Mouse (Mus musculus): ENCODE measurements around the gene Gm37419. TPM values are rescaled to one million over a fixed set of nuclear protein-coding genes. Genes with fewer than 3 reads are reported as not detected.

Gm37419 gene
- polyA plus RNA-seq, 1 experiment: not detected

GRCm38 (mm10) chr16:24012066-24012465 is 23.8 kb downstream of the Gm37419 start:
- no peaks in the 10 kb centered on the region for H3K27me3 ChIP-seq (ENCODE audit: control insufficient read depth, insufficient read depth, low read length)
- DNase-seq (ENCODE audit: low read depth in 1 of 2, low spot score in 2 of 2): peak in 1 of 2 experiments; percentile 18
- no peak overlapping the region for H3K4me3 ChIP-seq (ENCODE audit: extremely low read depth, insufficient read depth, insufficient read length)
- no peak overlapping the region for H3K27ac ChIP-seq (ENCODE audit: insufficient read depth, low read length)
- 19% methylated on average over 3 of the region's 3 CpGs for WGBS
- peaks cover 4% of the 10 kb centered on the region; the same call in 1 of the 2 replicates for H3K4me1 ChIP-seq (ENCODE audit: control insufficient read depth, insufficient read depth, insufficient read length)
- no peak for TF ChIP-seq CTCF (IDR thresholded peaks at IDR 0.05; ENCODE audit: extremely low read depth, insufficient read depth, insufficient read length, insufficient replicate concordance)
- TF ChIP-seq POLR2A (IDR thresholded peaks at IDR 0.05; ENCODE audit: low read depth, low read length): no peak
- H3K36me3 ChIP-seq (ENCODE audit: control insufficient read depth, insufficient read depth, low read length): no peaks in the 10 kb centered on the region

GRCm38 (mm10) chr16:24014378-24014777 is 26.1 kb downstream of the Gm37419 start:
- no peak overlapping the region for H3K4me3 ChIP-seq (ENCODE audit: extremely low read depth, insufficient read depth, insufficient read length)
- WGBS: 86% methylated on average over 3 of the region's 3 CpGs
- H3K4me1 ChIP-seq (ENCODE audit: control insufficient read depth, insufficient read depth, insufficient read length): peaks cover 4% of the 10 kb centered on the region; the same call in 1 of the 2 replicates
- no peaks in the 10 kb centered on the region for H3K36me3 ChIP-seq (ENCODE audit: control insufficient read depth, insufficient read depth, low read length)
- TF ChIP-seq CTCF (IDR thresholded peaks at IDR 0.05; ENCODE audit: extremely low read depth, insufficient read depth, insufficient read length, insufficient replicate concordance) (no peak), POLR2A (IDR thresholded peaks at IDR 0.05; ENCODE audit: low read depth, low read length) (no peak)
- H3K27me3 ChIP-seq (ENCODE audit: control insufficient read depth, insufficient read depth, low read length): no peaks in the 10 kb centered on the region
- DNase-seq (ENCODE audit: low read depth in 1 of 2, low spot score in 2 of 2): no peak
- H3K27ac ChIP-seq (ENCODE audit: insufficient read depth, low read length): no peak overlapping the region

GRCm38 (mm10) chr16:24016273-24016672 is 28.0 kb downstream of the Gm37419 start:
- H3K4me1 ChIP-seq (ENCODE audit: control insufficient read depth, insufficient read depth, insufficient read length): peaks cover 4% of the 10 kb centered on the region; the same call in 1 of the 2 replicates
- no peaks in the 10 kb centered on the region for H3K36me3 ChIP-seq (ENCODE audit: control insufficient read depth, insufficient read depth, low read length)
- no peak overlapping the region for H3K27ac ChIP-seq (ENCODE audit: insufficient read depth, low read length)
- WGBS: 24% methylated on average over 6 of the region's 6 CpGs
- no peak overlapping the region for H3K4me3 ChIP-seq (ENCODE audit: extremely low read depth, insufficient read depth, insufficient read length)
- H3K27me3 ChIP-seq (ENCODE audit: control insufficient read depth, insufficient read depth, low read length): no peaks in the 10 kb centered on the region
- TF ChIP-seq POLR2A (IDR thresholded peaks at IDR 0.05; ENCODE audit: low read depth, low read length) (no peak), CTCF (IDR thresholded peaks at IDR 0.05; ENCODE audit: extremely low read depth, insufficient read depth, insufficient read length, insufficient replicate concordance) (no peak)
- DNase-seq (ENCODE audit: low read depth in 1 of 2, low spot score in 2 of 2): no peak

GRCm38 (mm10) chr16:24016742-24017141 is 28.5 kb downstream of the Gm37419 start:
- TF ChIP-seq POLR2A (IDR thresholded peaks at IDR 0.05; ENCODE audit: low read depth, low read length) (no peak), CTCF (IDR thresholded peaks at IDR 0.05; ENCODE audit: extremely low read depth, insufficient read depth, insufficient read length, insufficient replicate concordance) (no peak)
- H3K27ac ChIP-seq (ENCODE audit: insufficient read depth, low read length): no peak overlapping the region
- peaks cover 4% of the 10 kb centered on the region; the same call in 1 of the 2 replicates for H3K4me1 ChIP-seq (ENCODE audit: control insufficient read depth, insufficient read depth, insufficient read length)
- no peaks in the 10 kb centered on the region for H3K36me3 ChIP-seq (ENCODE audit: control insufficient read depth, insufficient read depth, low read length)
- H3K4me3 ChIP-seq (ENCODE audit: extremely low read depth, insufficient read depth, insufficient read length): no peak overlapping the region
- H3K27me3 ChIP-seq (ENCODE audit: control insufficient read depth, insufficient read depth, low read length): no peaks in the 10 kb centered on the region
- WGBS: 41% methylated on average over 5 of the region's 5 CpGs
- DNase-seq (ENCODE audit: low read depth in 1 of 2, low spot score in 2 of 2): no peak

- Histone ChIP-seq H3K4me1 (ENCODE audit: control insufficient read depth, insufficient read depth, insufficient read length) (no peaks in the 10 kb centered on the region), H3K27me3 (ENCODE audit: control insufficient read depth, insufficient read depth, low read length) (no peaks in the 10 kb centered on the region), H3K27ac (ENCODE audit: insufficient read depth, low read length) (no peak overlapping the region), H3K4me3 (ENCODE audit: extremely low read depth, insufficient read depth, insufficient read length) (no peak overlapping the region), H3K36me3 (ENCODE audit: control insufficient read depth, insufficient read depth, low read length) (no peaks in the 10 kb centered on the region)
- DNase-seq (ENCODE audit: low read depth in 1 of 2, low spot score in 2 of 2): no peak
- no peak for TF ChIP-seq CTCF (IDR thresholded peaks at IDR 0.05; ENCODE audit: extremely low read depth, insufficient read depth, insufficient read length, insufficient replicate concordance)
- no peak for TF ChIP-seq POLR2A (IDR thresholded peaks at IDR 0.05; ENCODE audit: low read depth, low read length)
- WGBS: 74% methylated on average over 1 of the region's 1 CpGs
These were observed 33.4 kb downstream of the Gm37419 start for GRCm38 (mm10) chr16:24021722-24022121.

- H3K4me3 ChIP-seq (ENCODE audit: extremely low read depth, insufficient read depth, insufficient read length): no peak overlapping the region
- no peaks in the 10 kb centered on the region for H3K36me3 ChIP-seq (ENCODE audit: control insufficient read depth, insufficient read depth, low read length)
- DNase-seq (ENCODE audit: low read depth in 1 of 2, low spot score in 2 of 2): no peak
- TF ChIP-seq CTCF (IDR thresholded peaks at IDR 0.05; ENCODE audit: extremely low read depth, insufficient read depth, insufficient read length, insufficient replicate concordance) (no peak), POLR2A (IDR thresholded peaks at IDR 0.05; ENCODE audit: low read depth, low read length) (no peak)
- 93% methylated on average over 4 of the region's 4 CpGs for WGBS
- H3K27me3 ChIP-seq (ENCODE audit: control insufficient read depth, insufficient read depth, low read length): no peaks in the 10 kb centered on the region
- no peaks in the 10 kb centered on the region for H3K4me1 ChIP-seq (ENCODE audit: control insufficient read depth, insufficient read depth, insufficient read length)
- H3K27ac ChIP-seq (ENCODE audit: insufficient read depth, low read length): no peak overlapping the region
These were observed 34.3 kb downstream of the Gm37419 start for GRCm38 (mm10) chr16:24022605-24023004.

GRCm38 (mm10) chr16:24025442-24025841 is 37.2 kb downstream of the Gm37419 start:
- H3K27ac ChIP-seq (ENCODE audit: insufficient read depth, low read length): no peak overlapping the region
- no peak for DNase-seq (ENCODE audit: low read depth in 1 of 2, low spot score in 2 of 2)
- TF ChIP-seq POLR2A (IDR thresholded peaks at IDR 0.05; ENCODE audit: low read depth, low read length) (no peak), CTCF (IDR thresholded peaks at IDR 0.05; ENCODE audit: extremely low read depth, insufficient read depth, insufficient read length, insufficient replicate concordance) (no peak)
- H3K4me1 ChIP-seq (ENCODE audit: control insufficient read depth, insufficient read depth, insufficient read length): no peaks in the 10 kb centered on the region
- no peak overlapping the region for H3K4me3 ChIP-seq (ENCODE audit: extremely low read depth, insufficient read depth, insufficient read length)
- H3K36me3 ChIP-seq (ENCODE audit: control insufficient read depth, insufficient read depth, low read length): no peaks in the 10 kb centered on the region
- H3K27me3 ChIP-seq (ENCODE audit: control insufficient read depth, insufficient read depth, low read length): no peaks in the 10 kb centered on the region
- WGBS: 81% methylated on average over 7 of the region's 7 CpGs
